Mouse (Mus musculus): Measurements from ENCODE around the gene Lysmd2. TPM values are rescaled to one million over a fixed set of nuclear protein-coding genes. Genes with fewer than 3 reads are reported as not detected.

The Lysmd2 gene
- polyA plus RNA-seq, 1 experiment = 11.1 TPM

DNA sequence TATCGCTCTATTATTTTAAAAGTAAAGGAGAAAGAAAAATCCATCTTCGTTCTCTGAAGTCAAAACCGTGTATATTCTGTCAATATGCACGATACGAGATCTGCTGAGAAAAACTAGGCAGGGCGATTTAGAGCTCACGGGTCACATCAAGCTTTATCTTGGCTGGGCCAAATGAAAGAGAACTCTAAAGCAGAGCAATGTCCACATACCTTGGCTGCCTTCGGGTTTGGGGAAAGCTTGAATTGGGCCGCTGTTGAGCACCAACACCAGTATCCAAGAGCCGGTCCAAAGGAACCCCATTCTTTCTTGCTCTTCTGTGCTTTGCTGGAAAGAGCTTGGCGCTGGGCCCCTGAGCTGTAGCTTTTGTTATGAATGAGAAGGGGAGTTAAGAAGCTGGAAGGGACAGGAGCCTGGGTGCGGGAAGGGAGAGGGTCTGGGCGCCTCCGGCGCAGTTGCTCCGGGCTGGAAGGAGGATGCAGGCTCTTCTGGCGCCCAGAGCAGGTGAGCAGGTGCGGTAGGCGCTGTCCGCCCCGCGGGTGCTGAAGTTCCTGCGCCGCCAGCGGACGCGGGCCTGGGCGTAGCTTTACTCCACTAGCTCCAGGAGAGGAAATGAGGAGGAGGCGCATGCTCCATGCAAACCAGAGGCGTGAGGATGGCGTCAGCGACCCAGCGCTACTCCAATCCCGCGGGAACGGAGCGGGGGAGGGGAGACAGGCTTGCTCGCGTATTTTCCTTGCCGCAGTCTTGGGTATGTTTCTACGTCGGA, 58.1 kb downstream of the Lysmd2 start, which contains the start of gene Scg3:
Gene Scg3, minus strand, starts transcription at position 631 of the 766 bp plus-strand sequence.
- H3K27me3 ChIP-seq (ENCODE audit: control insufficient read depth, insufficient read depth, insufficient read length) = peaks cover 6% of the 10 kb centered on the region
- no peaks in the 10 kb centered on the region for H3K79me2 ChIP-seq (ENCODE audit: control insufficient read depth, insufficient read depth)
- no peaks in the 10 kb centered on the region for H3K79me3 ChIP-seq (ENCODE audit: low read depth)
- H3K4me3 ChIP-seq (ENCODE audit: insufficient read depth, poor library complexity, severe bottlenecking) = no peak within 1 kb of the TSS
- no peaks in the 10 kb centered on the region for H3K36me3 ChIP-seq (ENCODE audit: control insufficient read depth, insufficient read depth)
- TF ChIP-seq MYOD1 (IDR thresholded peaks at IDR 0.05; ENCODE audit: control insufficient read depth, insufficient read length, low read depth) (no peak), FOSL1 (IDR thresholded peaks at IDR 0.05; ENCODE audit: insufficient read depth, low read length, poor library complexity, severe bottlenecking) (no peak), MYOG (IDR thresholded peaks at IDR 0.05; ENCODE audit: control insufficient read depth, extremely low read depth, insufficient read length) (no peak), USF1 (IDR thresholded peaks at IDR 0.05; ENCODE audit: low read depth) (no peak), MAX (IDR thresholded peaks at IDR 0.05) (no peak), CTCF (IDR thresholded peaks at IDR 0.05; ENCODE audit: control insufficient read depth, insufficient read depth, insufficient read length) (no peak), CEBPB (IDR thresholded peaks at IDR 0.05; ENCODE audit: low read depth) (no peak)
- H3ac ChIP-seq (ENCODE audit: control insufficient read depth, insufficient read length, low read depth) = no peak within 1 kb of the TSS

DNA sequence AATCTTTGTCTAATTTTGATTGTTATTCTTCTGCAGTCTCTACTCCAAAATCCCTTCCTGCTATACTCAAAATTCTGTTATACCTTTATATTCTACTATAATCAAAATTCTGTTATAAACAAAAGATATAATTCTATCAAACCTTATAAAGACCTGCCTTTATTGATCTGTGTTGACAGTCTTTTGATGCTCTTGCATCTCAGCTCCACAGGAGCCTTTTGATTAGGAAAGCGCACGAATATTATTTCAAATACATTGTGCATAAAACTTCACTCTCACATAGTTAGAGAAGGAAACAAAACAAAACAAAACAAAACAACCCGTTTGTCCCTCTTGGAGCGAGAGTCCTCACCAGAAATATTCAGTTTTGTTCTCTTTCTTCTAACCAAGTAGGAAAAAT, 58.8 kb downstream of the Lysmd2 start:
- no peak overlapping the region for H3K4me3 ChIP-seq (ENCODE audit: insufficient read depth, poor library complexity, severe bottlenecking)
- H3K27me3 ChIP-seq (ENCODE audit: control insufficient read depth, insufficient read depth, insufficient read length) = peaks cover 6% of the 10 kb centered on the region
- no peaks in the 10 kb centered on the region for H3K79me2 ChIP-seq (ENCODE audit: control insufficient read depth, insufficient read depth)
- no peak for TF ChIP-seq MYOD1 (IDR thresholded peaks at IDR 0.05; ENCODE audit: control insufficient read depth, insufficient read length, low read depth)
- TF ChIP-seq MAX (IDR thresholded peaks at IDR 0.05) = no peak
- no peak for TF ChIP-seq CTCF (IDR thresholded peaks at IDR 0.05; ENCODE audit: control insufficient read depth, insufficient read depth, insufficient read length)
- TF ChIP-seq MYOG (IDR thresholded peaks at IDR 0.05; ENCODE audit: control insufficient read depth, extremely low read depth, insufficient read length) = no peak
- TF ChIP-seq FOSL1 (IDR thresholded peaks at IDR 0.05; ENCODE audit: insufficient read depth, low read length, poor library complexity, severe bottlenecking) = no peak
- TF ChIP-seq USF1 (IDR thresholded peaks at IDR 0.05; ENCODE audit: low read depth) = no peak
- no peak for TF ChIP-seq CEBPB (IDR thresholded peaks at IDR 0.05; ENCODE audit: low read depth)
- no peaks in the 10 kb centered on the region for H3K36me3 ChIP-seq (ENCODE audit: control insufficient read depth, insufficient read depth)
- no peak overlapping the region for H3ac ChIP-seq (ENCODE audit: control insufficient read depth, insufficient read length, low read depth)
- H3K79me3 ChIP-seq (ENCODE audit: low read depth) = no peaks in the 10 kb centered on the region

DNA sequence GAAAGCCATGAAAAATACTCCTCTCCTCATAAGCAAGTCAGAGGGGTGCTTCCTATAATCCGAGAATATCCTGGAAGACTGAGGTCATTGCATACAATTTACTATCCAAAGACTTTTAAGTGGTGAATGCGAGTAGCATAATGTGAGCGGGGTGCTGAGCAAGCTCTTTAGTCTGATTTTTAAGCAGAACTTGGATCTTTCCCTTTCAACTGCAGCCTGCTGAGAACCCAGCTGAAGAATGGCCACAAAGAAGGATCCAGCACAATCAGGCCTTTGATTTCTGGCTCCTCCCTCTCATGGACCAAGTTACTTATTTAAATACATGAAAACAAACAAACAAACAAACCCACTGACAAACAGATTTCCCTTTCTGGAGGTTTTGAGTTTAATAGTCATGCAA, 59.2 kb downstream of the Lysmd2 start:
- no peaks in the 10 kb centered on the region for H3K79me2 ChIP-seq (ENCODE audit: control insufficient read depth, insufficient read depth)
- no peaks in the 10 kb centered on the region for H3K36me3 ChIP-seq (ENCODE audit: control insufficient read depth, insufficient read depth)
- no peak for TF ChIP-seq FOSL1 (IDR thresholded peaks at IDR 0.05; ENCODE audit: insufficient read depth, low read length, poor library complexity, severe bottlenecking)
- TF ChIP-seq MYOG (IDR thresholded peaks at IDR 0.05; ENCODE audit: control insufficient read depth, extremely low read depth, insufficient read length) = no peak
- no peak for TF ChIP-seq MYOD1 (IDR thresholded peaks at IDR 0.05; ENCODE audit: control insufficient read depth, insufficient read length, low read depth)
- TF ChIP-seq CTCF (IDR thresholded peaks at IDR 0.05; ENCODE audit: control insufficient read depth, insufficient read depth, insufficient read length) = no peak
- TF ChIP-seq USF1 (IDR thresholded peaks at IDR 0.05; ENCODE audit: low read depth) = no peak
- no peak for TF ChIP-seq MAX (IDR thresholded peaks at IDR 0.05)
- TF ChIP-seq CEBPB (IDR thresholded peaks at IDR 0.05; ENCODE audit: low read depth) = no peak
- no peaks in the 10 kb centered on the region for H3K79me3 ChIP-seq (ENCODE audit: low read depth)
- H3K4me3 ChIP-seq (ENCODE audit: insufficient read depth, poor library complexity, severe bottlenecking) = no peak overlapping the region
- peaks cover 6% of the 10 kb centered on the region for H3K27me3 ChIP-seq (ENCODE audit: control insufficient read depth, insufficient read depth, insufficient read length)
- H3ac ChIP-seq (ENCODE audit: control insufficient read depth, insufficient read length, low read depth) = no peak overlapping the region

Other genes starting within 250 kb of the Lysmd2 start
- 44.8 TPM for gene Mapk6, start 215.7 kb upstream of the Lysmd2 start, polyA plus RNA-seq (2012; fragmentation: generic; extraction: Trizol)
- gene Leo1, start 184.2 kb upstream of the Lysmd2 start, polyA plus RNA-seq (2012; fragmentation: generic; extraction: Trizol) = 16.4 TPM
- gene Tmod3, start 66.1 kb upstream of the Lysmd2 start, polyA plus RNA-seq (2012; fragmentation: generic; extraction: Trizol) = 14.7 TPM
- gene Tmod2, start 14.4 kb upstream of the Lysmd2 start, polyA plus RNA-seq (2012; fragmentation: generic; extraction: Trizol) = 0.27 TPM
- gene Scg3, start 58.3 kb downstream of the Lysmd2 start, polyA plus RNA-seq (2012; fragmentation: generic; extraction: Trizol) = not detected
- gene Bmp5, start 149.6 kb downstream of the Lysmd2 start, polyA plus RNA-seq (2012; fragmentation: generic; extraction: Trizol) = 0.05 TPM